Mouse (Mus musculus) spleen, adult 2 months (tissue): ENCODE data around the gene Spns1. TPM values are rescaled to one million over a fixed set of nuclear protein-coding genes. Genes with fewer than 3 reads are reported as not detected.
A peak's percentile ranks its signal among the peaks of the same experiment; 100 is the strongest.
"Not testable (repeated sequence)": the region's sequence is repeated elsewhere in the genome, so short reads cannot be mapped to it uniquely, and the experiment has no call there.

Experiments
- DNase-seq, 2 experiments: peaks; one replicate each; pipeline versions ENCODE4 v3.0.0 to v3.0.0-alpha.2; 2012 to 2021; ENCODE audit warnings: low spot score in 2 of 2, low read depth in 1 of 2
- H3K27ac ChIP-seq: fragments of 200-500 bp; 2 replicates; pipeline ENCODE4 v1.5.1; 2012; ENCODE audit warnings: low read length, inconsistent platforms; ENCODE audit not compliant: insufficient read depth
- H3K27me3 ChIP-seq: fragments of 200-500 bp; 2 replicates; pipeline ENCODE4 v1.6.1; 2012; ENCODE audit warnings: mild to moderate bottlenecking, moderate library complexity, low read length, inconsistent platforms; ENCODE audit not compliant: control insufficient read depth, insufficient read depth
- H3K36me3 ChIP-seq: fragments of 200-500 bp; 2 replicates; pipeline ENCODE4 v1.6.1; 2012; ENCODE audit warnings: mild to moderate bottlenecking, low read length, inconsistent platforms; ENCODE audit not compliant: control insufficient read depth, insufficient read depth
- H3K4me1 ChIP-seq: fragments of 200-500 bp; 2 replicates; pipeline ENCODE4 v1.6.1; 2011; ENCODE audit warnings: inconsistent platforms; ENCODE audit not compliant: control insufficient read depth, insufficient read depth, insufficient read length
- H3K4me3 ChIP-seq: fragments of 200-500 bp; 2 replicates; pipeline ENCODE4 v1.5.1; 2011; ENCODE audit warnings: mild to moderate bottlenecking, inconsistent platforms; ENCODE audit not compliant: insufficient read depth, insufficient read length; ENCODE audit errors: extremely low read depth
- CTCF ChIP-seq: fragments of 200-500 bp; IDR thresholded peaks from 2 replicates; pipeline ENCODE4 v1.5.1; 2011; ENCODE audit warnings: mild to moderate bottlenecking, inconsistent platforms; ENCODE audit not compliant: insufficient read depth, insufficient read length, insufficient replicate concordance; ENCODE audit errors: extremely low read depth
- POLR2A ChIP-seq: fragments of 200-500 bp; IDR thresholded peaks from 2 replicates; pipeline ENCODE4 v1.6.1; 2011; ENCODE audit warnings: low read depth, low read length, inconsistent platforms
- WGBS: fragments of 180-500 bp; shearing (Covaris S2); methylation state at CpG from one replicate; pipeline ENCODE4 v1.1.7; 2018; 5-methylcytosine and 5-hydroxymethylcytosine counted together
- polyA plus RNA-seq: library from polyadenylated mRNA; depleted of rRNA; stranded (reverse); fragments of >200 nt; gene quantifications from 2 replicates; pipeline ENCODE4 v1.2.3, GENCODE M21; 2012

The Spns1 gene
- polyA plus RNA-seq, 1 experiment: 115 TPM

GRCm38 (mm10) chr7:126416615-126417014, 39.4 kb upstream of the Spns1 start:
- peak; percentile 32; the same call in 1 of the 2 replicates for TF ChIP-seq POLR2A
- no peak for TF ChIP-seq CTCF
- H3K36me3 ChIP-seq: peaks cover 6% of the 10 kb centered on the region
- no peaks in the 10 kb centered on the region for H3K27me3 ChIP-seq
- DNase-seq: peak; percentile 75 to 83
- WGBS: 16% methylated on average over 2 of the region's 2 CpGs
- H3K4me1 ChIP-seq: peaks cover 20% of the 10 kb centered on the region; the same call in 1 of the 2 replicates
- H3K27ac ChIP-seq: peak overlapping the region; percentile 91
- no peak overlapping the region for H3K4me3 ChIP-seq

- Histone ChIP-seq H3K36me3 (peaks cover 18% of the 10 kb centered on the region), H3K27ac (peak within 1 kb of the TSS; percentile 91), H3K27me3 (no peaks in the 10 kb centered on the region), H3K4me3 (peak within 1 kb of the TSS; percentile 65), H3K4me1 (peaks cover 20% of the 10 kb centered on the region; the same call in 1 of the 2 replicates)
- 50% methylated on average over 6 of the region's 6 CpGs for WGBS
- TF ChIP-seq POLR2A: peak; percentile 89
- TF ChIP-seq CTCF: no peak
- DNase-seq: peak in 1 of 2 experiments; percentile 83
Observed at GRCm38 (mm10) chr7:126414725-126415124, 37.5 kb upstream of the Spns1 start, which contains the start of gene Cd19. TSS of gene Cd19 (minus strand) at chr7:126414889.

- WGBS: 92% methylated on average over 4 of the region's 4 CpGs
- no peak overlapping the region for H3K27ac ChIP-seq
- TF ChIP-seq POLR2A (no peak), CTCF (no peak)
- H3K27me3 ChIP-seq: no peaks in the 10 kb centered on the region
- no peak for DNase-seq
- no peak overlapping the region for H3K4me3 ChIP-seq
- peaks cover 23% of the 10 kb centered on the region for H3K36me3 ChIP-seq
- H3K4me1 ChIP-seq: peaks cover 4% of the 10 kb centered on the region; the same call in 1 of the 2 replicates
Observed at GRCm38 (mm10) chr7:126411061-126411460, 33.8 kb upstream of the Spns1 start.

GRCm38 (mm10) chr7:126408686-126409085, 31.4 kb upstream of the Spns1 start:
- H3K27me3 ChIP-seq: no peaks in the 10 kb centered on the region

GRCm38 (mm10) chr7:126402518-126402917, 25.3 kb upstream of the Spns1 start:
- H3K36me3 ChIP-seq, H3K27ac ChIP-seq, H3K4me3 ChIP-seq, DNase-seq, H3K27me3 ChIP-seq, H3K4me1 ChIP-seq: not testable (repeated sequence)
- WGBS: 77% methylated on average over 8 of the region's 8 CpGs

More at GRCm38 (mm10) chr7:126408686-126409085, 31.4 kb upstream of the Spns1 start:
- no peaks in the 10 kb centered on the region for H3K4me1 ChIP-seq
- H3K36me3 ChIP-seq: peaks cover 23% of the 10 kb centered on the region
- TF ChIP-seq CTCF (no peak), POLR2A (no peak)
- no peak overlapping the region for H3K4me3 ChIP-seq
- DNase-seq: no peak
- no peak overlapping the region for H3K27ac ChIP-seq
- 80% methylated on average over 2 of the region's 2 CpGs for WGBS

- WGBS: 3% methylated on average over 5 of the region's 5 CpGs
- TF ChIP-seq CTCF (peak; percentile 81; the same call in 1 of the 2 replicates), POLR2A (no peak)
- DNase-seq: peak; percentile 80 to 90
Observed at GRCm38 (mm10) chr7:126399548-126399947, 22.3 kb upstream of the Spns1 start.

GRCm38 (mm10) chr7:126397822-126398221, 20.6 kb upstream of the Spns1 start:
- TF ChIP-seq CTCF (no peak), POLR2A (no peak)
- 78% methylated on average over 4 of the region's 4 CpGs for WGBS
- Histone ChIP-seq H3K27me3 (no peaks in the 10 kb centered on the region), H3K27ac (no peak overlapping the region), H3K4me3 (no peak overlapping the region), H3K4me1 (no peaks in the 10 kb centered on the region; the same call in 1 of the 2 replicates), H3K36me3 (no peaks in the 10 kb centered on the region)
- DNase-seq: no peak

More at GRCm38 (mm10) chr7:126399548-126399947, 22.3 kb upstream of the Spns1 start:
- Histone ChIP-seq H3K4me1 (no peaks in the 10 kb centered on the region; the same call in 1 of the 2 replicates), H3K27ac (no peak overlapping the region), H3K36me3 (no peaks in the 10 kb centered on the region), H3K27me3 (no peaks in the 10 kb centered on the region), H3K4me3 (no peak overlapping the region)
